Mouse (Mus musculus) kidney, adult 9 months (tissue): ENCODE measurements around the gene Fads1.

ENCODE experiments used
- DNase-seq: peaks from one replicate; pipeline ENCODE4 v3.0.0; 2022

Fads1 gene

GRCm38 (mm10) chr19:10181225-10181624, 1.5 kb upstream of the Fads1 start:
- DNase-seq, result no peak

GRCm38 (mm10) chr19:10182142-10182541, 546 bp upstream of the Fads1 start:
- no peak for DNase-seq

- DNase-seq, result peak; percentile 74
These were observed 753 bp downstream of the Fads1 start for GRCm38 (mm10) chr19:10183299-10183983.

DNA sequence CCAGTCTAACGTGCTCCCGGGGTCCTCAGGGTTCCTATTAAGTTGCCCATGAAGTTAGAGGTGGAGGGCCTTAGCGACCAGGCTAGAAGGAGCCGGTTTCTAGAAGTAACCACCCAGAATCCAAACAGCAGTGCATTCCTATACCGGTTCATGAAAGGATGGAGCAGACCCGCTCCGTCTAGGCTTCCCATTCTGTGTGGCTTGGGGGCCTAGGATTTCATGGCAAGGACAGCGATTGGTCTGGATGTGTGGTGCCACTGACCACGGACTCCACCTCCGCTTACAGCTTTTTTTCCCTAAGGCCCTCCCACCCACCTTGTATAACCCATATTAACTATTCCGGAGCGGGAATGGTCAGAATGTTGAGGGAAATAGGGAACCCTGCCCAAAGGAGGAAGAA, 1.4 kb downstream of the Fads1 start:
- no peak for DNase-seq

DNA sequence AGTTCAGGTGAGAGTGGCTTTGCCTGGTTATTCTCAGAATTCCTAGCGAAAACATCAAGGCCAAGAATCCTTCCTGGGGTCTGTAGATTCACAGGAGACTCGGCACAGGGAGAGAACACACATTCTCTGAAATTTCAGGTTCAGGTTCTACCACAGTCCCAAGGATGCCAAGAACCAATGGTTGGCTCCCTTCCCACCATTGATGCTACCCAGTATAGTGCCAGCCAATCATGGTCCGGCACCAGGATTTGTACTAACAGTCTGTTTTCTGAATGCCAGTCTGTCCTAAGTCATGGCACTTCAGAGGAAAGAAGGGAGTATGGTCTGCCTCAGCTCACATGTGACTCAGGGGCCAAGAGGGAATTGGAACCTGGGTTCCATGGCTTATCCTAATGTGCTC, 3.2 kb downstream of the Fads1 start:
- DNase-seq, result no peak

DNA sequence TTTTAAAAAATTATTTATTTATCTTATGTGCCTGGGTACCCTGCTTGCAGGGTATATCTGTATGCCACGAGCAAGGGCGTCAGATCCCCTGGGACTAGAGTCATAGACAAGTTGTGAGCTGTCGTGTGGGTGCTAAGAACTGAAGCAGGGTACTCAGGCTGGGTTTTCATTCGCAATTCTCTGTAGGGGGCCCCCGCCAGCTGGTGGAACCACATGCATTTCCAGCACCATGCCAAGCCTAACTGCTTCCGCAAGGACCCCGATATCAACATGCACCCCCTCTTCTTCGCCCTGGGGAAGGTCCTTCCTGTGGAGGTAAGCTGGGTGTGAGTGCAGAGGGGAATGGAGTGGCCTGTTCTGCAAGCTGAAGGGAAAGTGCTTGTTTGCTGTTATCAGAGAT, 3.9 kb downstream of the Fads1 start:
- no peak for DNase-seq

DNA sequence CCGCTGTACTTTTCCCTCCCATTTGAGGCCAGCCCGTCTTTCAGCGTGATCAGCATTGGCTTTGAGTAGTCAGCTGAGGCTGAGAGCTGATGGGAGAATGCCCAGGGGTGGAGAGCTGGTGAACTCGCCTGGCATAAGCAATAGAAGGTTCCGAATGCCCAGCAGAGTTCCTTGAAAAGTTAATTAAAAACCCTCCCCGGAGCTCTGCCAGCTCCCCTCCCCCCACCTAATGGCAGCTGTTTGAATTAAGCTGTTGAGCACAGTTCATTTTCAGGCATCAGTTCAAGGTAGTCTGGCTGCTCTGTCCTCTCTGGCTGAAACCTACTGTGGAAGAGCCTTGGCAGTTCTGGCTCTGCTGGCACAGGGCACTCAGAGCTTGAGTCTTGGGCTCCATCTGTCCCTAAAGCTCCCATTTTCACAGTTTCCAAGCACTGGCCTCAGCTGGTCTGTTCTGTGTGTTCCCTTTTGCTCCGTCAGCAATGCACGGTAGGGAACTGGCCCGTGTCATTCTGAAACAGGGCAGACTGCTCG, 5.7 kb downstream of the Fads1 start:
- DNase-seq, result peak; percentile 95

DNA sequence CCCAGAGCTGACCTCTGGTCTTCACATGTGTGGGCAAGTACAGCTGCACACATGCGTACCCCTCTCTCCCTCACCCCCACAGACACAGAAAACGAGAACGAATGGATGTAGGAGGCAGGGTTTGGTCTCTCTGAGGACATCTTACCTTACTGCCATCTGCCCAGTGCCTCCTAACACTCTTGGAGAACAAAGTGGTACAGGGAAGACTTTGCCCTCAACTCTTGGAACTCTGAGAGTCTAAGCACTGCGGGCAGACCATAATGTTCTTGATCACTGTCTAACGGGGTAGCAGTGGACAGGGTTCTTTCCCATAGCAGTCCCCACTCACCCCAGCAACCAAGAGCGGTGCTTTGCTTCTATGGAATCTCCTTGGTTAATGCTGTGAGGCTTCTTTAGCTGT, 6.3 kb downstream of the Fads1 start:
- DNase-seq, result peak; percentile 52

- no peak for DNase-seq
These were observed 7.3 kb downstream of the Fads1 start for GRCm38 (mm10) chr19:10189940-10190339.

GRCm38 (mm10) chr19:10190796-10191195, 8.1 kb downstream of the Fads1 start:
- peak; percentile 83 for DNase-seq

GRCm38 (mm10) chr19:10191326-10191725, 8.6 kb downstream of the Fads1 start:
- no peak for DNase-seq

GRCm38 (mm10) chr19:10194337-10194736, 11.6 kb downstream of the Fads1 start:
- DNase-seq, result no peak

DNA sequence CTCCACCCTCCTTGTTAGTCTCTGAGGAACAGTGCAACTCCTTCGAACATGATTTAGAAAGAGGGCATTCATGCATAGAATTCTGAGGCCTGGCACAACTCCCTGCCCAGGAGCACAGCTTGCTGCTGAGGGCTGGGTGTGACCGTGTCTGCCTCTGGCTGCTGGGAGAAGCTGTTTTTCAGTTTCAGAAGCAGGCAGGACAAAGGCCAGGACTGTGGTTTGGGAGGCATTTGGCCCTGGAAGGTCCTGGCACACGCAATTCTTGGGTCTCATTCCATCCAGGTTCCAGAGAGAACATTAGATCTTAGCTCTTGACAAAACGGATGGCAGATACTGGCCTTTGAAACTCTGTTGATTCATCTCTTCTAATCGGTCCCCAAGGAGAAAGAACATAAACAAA, 12.6 kb downstream of the Fads1 start:
- DNase-seq, result peak; percentile 86

DNA sequence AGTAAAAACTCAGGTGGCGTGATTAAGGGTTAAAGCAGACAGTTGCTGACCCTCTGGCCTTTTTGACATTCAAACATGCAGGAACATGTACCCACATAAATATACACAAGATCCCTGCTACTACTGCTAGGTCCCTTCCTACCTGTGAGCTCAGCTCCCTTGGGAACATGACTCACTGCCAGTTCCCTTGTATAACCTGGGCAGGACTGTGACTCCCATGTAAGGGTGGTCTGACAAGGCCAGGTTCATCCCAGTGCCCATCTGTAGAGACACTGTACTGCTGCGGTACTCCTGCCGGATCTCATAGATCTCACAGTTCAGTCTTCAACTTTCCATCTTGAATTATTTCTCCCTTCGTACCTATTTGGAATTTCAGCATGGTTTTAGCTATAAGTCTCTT, 14.4 kb downstream of the Fads1 start:
- no peak for DNase-seq

DNA sequence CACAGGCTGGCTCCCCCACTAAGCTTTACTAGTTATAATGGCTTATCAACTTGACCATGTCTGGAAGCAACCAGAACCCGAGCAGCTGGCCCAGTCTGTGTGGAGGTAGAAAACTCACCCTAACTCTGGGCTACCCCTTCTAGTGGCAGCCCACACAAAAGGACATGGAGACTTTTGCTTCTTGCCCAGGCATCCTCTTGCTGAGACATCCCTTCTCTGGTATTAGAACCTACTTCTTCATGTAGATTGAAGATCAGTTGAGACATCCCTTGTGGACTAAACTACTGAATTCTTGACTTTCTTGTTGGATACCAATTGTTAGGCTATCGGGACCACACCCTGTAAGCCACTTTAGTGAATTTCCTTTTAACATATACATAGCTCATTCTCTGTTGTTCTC, 15.6 kb downstream of the Fads1 start:
- DNase-seq, result no peak

DNA sequence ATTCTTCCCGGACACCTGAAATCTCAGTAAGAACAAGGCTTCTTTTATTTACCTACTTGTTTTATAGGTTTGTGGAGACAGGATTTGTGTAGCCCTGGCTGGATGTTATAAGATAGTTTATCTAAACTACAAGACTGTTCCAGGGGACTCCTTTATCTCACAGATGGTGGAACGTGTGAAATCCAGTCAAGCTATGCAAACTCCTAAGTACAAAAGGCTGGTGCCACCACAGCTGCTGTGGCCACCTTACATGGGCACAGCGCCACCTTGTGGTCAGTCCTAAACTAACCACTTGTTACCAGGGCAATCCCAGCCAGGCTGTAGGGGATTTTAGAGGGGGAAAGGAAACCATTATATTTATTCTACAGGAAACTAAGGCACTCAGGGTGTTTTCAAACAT, 16.0 kb downstream of the Fads1 start:
- DNase-seq, result peak; percentile 84

GRCm38 (mm10) chr19:10203146-10203847, 20.6 kb downstream of the Fads1 start:
- DNase-seq, result no peak

- peak; percentile 95 for DNase-seq
These were observed 21.3 kb downstream of the Fads1 start, which contains the start of the genes Tmem258 and Fen1 for GRCm38 (mm10) chr19:10203848-10204615. Gene Tmem258 (plus strand): TSS chr19:10204014. Gene Fen1 (minus strand): TSS chr19:10204169.

- peak; percentile 71 for DNase-seq
These were observed 21.9 kb downstream of the Fads1 start for GRCm38 (mm10) chr19:10204616-10205001.

DNA sequence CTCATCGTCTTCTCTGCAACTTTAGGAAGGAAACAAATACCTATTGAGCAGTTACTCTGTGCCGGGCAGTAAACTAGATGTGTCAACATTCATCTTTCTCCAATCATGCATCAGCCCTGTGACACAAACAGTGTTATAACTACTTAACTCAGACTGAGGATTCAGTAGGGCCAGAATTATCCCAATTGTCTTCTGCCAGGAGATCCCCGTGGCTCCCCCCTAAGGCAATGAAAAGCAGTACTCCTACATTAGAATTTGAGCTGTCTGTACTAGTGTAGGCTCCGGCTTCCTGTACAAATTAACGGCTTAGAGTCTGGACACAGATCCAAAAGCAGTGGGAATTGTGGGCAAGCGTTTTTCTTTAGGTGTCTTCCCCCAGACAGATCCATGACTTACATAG, 22.4 kb downstream of the Fads1 start:
- no peak for DNase-seq

GRCm38 (mm10) chr19:10208851-10209250, 26.2 kb downstream of the Fads1 start:
- DNase-seq, result no peak

DNA sequence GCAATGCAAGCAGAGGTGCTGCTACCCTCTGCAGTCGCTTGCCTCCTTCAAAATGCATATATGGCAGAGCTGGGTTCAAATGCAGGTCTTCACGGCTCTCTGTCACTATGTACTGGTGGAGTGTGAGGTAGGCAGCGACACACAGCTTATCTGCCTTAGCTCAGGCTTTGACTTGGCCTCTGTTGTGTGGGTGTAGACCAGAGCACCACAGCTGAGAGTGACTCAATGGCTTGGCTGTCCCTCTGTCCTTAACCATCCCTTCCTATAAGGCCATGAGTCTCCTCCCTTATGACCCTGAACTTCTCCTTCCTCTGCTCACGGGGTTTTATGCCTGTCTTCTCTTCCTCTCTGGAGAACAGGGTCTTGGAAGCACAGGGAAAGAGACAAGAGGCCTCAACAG, 28.2 kb downstream of the Fads1 start:
- DNase-seq, result no peak

DNA sequence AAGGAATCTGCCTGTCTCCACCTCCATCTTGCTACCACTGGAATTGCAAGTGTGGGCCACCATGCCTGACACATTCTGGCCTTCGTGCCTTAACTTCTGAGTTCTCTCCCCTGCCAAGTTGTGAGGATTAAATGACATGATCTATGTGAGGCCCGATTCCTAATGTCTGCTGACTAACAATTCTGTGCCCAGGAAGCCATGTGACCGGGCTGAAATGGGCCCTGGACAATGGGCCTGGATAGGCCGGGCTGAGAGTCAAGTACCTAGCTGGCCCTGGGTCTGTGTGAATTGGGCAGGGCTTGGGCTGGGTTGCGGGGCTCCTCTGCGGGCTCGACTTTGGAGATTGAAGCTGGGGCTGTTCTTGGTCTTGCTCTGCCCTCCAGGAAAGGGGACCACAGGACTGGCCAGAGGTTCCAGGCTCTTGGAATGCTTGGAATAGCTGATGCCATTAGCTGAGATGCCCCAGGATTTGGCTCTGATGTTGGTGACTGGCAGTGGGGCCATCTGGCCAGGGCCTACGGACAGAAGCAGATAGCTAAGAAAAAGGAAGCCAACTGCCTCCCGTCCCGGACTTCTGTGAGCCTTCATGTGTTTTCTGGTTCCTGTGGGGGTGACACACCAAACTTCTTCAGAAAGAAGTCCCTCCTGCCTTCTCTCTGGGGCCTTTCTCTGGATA, 31.2 kb downstream of the Fads1 start:
- DNase-seq, result no peak
